Comparison of ENCODE assay signal across 9 mouse cellular contexts in genomic region chr10:17653325-17653724, GRCm38 (mm10).
A peak's percentile ranks its signal among the peaks of the same experiment; 100 is the strongest.
DNase-seq lines count a peak whose midpoint lies in the region; ATAC-seq and TF ChIP-seq lines count a peak whose summit lies in the region.
"Had no signal": no experiment of that assay in that cellular context is flagged by ENCODE, and none has a peak within 500 bp of the region (broad histone marks: within the 10 kb centered on the region; RNA-seq: fewer than 3 reads in every experiment).

No protein-coding gene starts in this region.

- 49% methylated on average over 6 of the region's 6 CpGs for WGBS in forebrain, embryonic 10.5 days
- WGBS in forebrain, postnatal 0 days, result 32% methylated on average over 6 of the region's 6 CpGs
- WGBS in neural tube, embryonic 11.5 days, result 24% methylated on average over 6 of the region's 6 CpGs
- 53% methylated on average over 6 of the region's 6 CpGs for WGBS in kidney, postnatal 0 days

- no peak for ATAC-seq in forebrain, postnatal 0 days
- peak; percentile 13; the same call in 1 of the 2 replicates for ATAC-seq in neural tube, embryonic 11.5 days (ENCODE audit: insufficient read depth, low FRiP score, low TSS enrichment)
- no peak for ATAC-seq in kidney, postnatal 0 days (replicated peaks; ENCODE audit: low FRiP score, low read depth)
- ATAC-seq in CD4-positive, CD25-positive, alpha-beta regulatory T cell, adult 4 months, result no peak

- peaks cover 6% of the 10 kb centered on the region for H3K27me3 ChIP-seq in forebrain, embryonic 10.5 days (ENCODE audit: poor library complexity, severe bottlenecking)
- H3K27me3 ChIP-seq in forebrain, postnatal 0 days (ENCODE audit: insufficient read depth, low read length), result no peaks in the 10 kb centered on the region
- H3K27me3 ChIP-seq in neural tube, embryonic 11.5 days (ENCODE audit: control insufficient read depth, insufficient read depth, low read length), result no peaks in the 10 kb centered on the region
- no peaks in the 10 kb centered on the region for H3K27me3 ChIP-seq in kidney, postnatal 0 days (ENCODE audit: insufficient read depth, low read length)
- H3K27me3 ChIP-seq: limb, embryonic 12.5 days had no signal

- DNase-seq in forebrain, embryonic 10.5 days (ENCODE audit: extremely low spot score, low spot score), result no peak
- DNase-seq in forebrain, postnatal 0 days, result no peak
- no peak for DNase-seq in neural tube, embryonic 11.5 days (ENCODE audit: low spot score)
- DNase-seq in neural tube, embryonic 10.5 days (ENCODE audit: extremely low spot score, low spot score), result no peak
- DNase-seq in kidney, postnatal 0 days (ENCODE audit: low spot score), result peak; percentile 19
- no peak for DNase-seq in left cerebral cortex, postnatal 4 days
- no peak for DNase-seq in retina, embryonic 14.5 days (ENCODE audit: low spot score)

- H3K4me2 ChIP-seq in forebrain, postnatal 0 days (ENCODE audit: low read depth), result no peak overlapping the region
- H3K4me2 ChIP-seq in neural tube, embryonic 11.5 days (ENCODE audit: low read depth), result no peak overlapping the region
- H3K4me2 ChIP-seq in kidney, postnatal 0 days (ENCODE audit: low read length), result no peak overlapping the region
- H3K4me2 ChIP-seq: limb, embryonic 12.5 days had no signal

- intact Hi-C loops in left cerebral cortex, postnatal 4 days (cut with DNase I), result no loop called here

- no peak overlapping the region for H3K4me3 ChIP-seq in forebrain, embryonic 10.5 days
- no peak overlapping the region for H3K4me3 ChIP-seq in forebrain, postnatal 0 days (ENCODE audit: low read depth, low read length)
- H3K4me3 ChIP-seq in neural tube, embryonic 11.5 days (ENCODE audit: low read depth, low read length), result no peak overlapping the region
- H3K4me3 ChIP-seq in kidney, postnatal 0 days (replicated peaks; ENCODE audit: low read depth, low read length), result no peak overlapping the region
- H3K4me3 ChIP-seq: limb, embryonic 12.5 days had no signal

- H3K36me3 ChIP-seq in forebrain, embryonic 10.5 days (replicated peaks), result no peaks in the 10 kb centered on the region
- H3K36me3 ChIP-seq in forebrain, postnatal 0 days (ENCODE audit: insufficient read depth), result no peaks in the 10 kb centered on the region
- H3K36me3 ChIP-seq in neural tube, embryonic 11.5 days (ENCODE audit: control insufficient read depth, insufficient read depth, low read length), result no peaks in the 10 kb centered on the region
- H3K36me3 ChIP-seq in kidney, postnatal 0 days (ENCODE audit: insufficient read depth, low read length), result no peaks in the 10 kb centered on the region
- H3K36me3 ChIP-seq: limb, embryonic 12.5 days had no signal

- H3K27ac ChIP-seq in forebrain, embryonic 10.5 days, result peak overlapping the region; percentile 12; the same call in 1 of the 2 replicates
- H3K27ac ChIP-seq in forebrain, postnatal 0 days (ENCODE audit: low read depth, low read length), result no peak overlapping the region
- H3K27ac ChIP-seq in neural tube, embryonic 11.5 days (ENCODE audit: low read depth, low read length), result no peak overlapping the region
- H3K27ac ChIP-seq in kidney, postnatal 0 days, result no peak overlapping the region
- H3K27ac ChIP-seq: limb, embryonic 12.5 days had no signal

- H3K4me1 ChIP-seq in forebrain, embryonic 10.5 days, result peaks cover 48% of the 10 kb centered on the region
- no peaks in the 10 kb centered on the region for H3K4me1 ChIP-seq in forebrain, postnatal 0 days (ENCODE audit: insufficient read depth)
- peaks cover 3% of the 10 kb centered on the region; the same call in 1 of the 2 replicates for H3K4me1 ChIP-seq in neural tube, embryonic 11.5 days (ENCODE audit: control insufficient read depth, insufficient read depth, low read length)
- H3K4me1 ChIP-seq in kidney, postnatal 0 days (replicated peaks; ENCODE audit: insufficient read depth, low read length), result peaks cover 15% of the 10 kb centered on the region; the same call in 1 of the 2 replicates

- H3K9me3 ChIP-seq in forebrain, embryonic 10.5 days, result no peaks in the 10 kb centered on the region
- H3K9me3 ChIP-seq in forebrain, postnatal 0 days (ENCODE audit: low read length), result no peaks in the 10 kb centered on the region
- no peaks in the 10 kb centered on the region for H3K9me3 ChIP-seq in neural tube, embryonic 11.5 days (ENCODE audit: control insufficient read depth, low read length)
- H3K9me3 ChIP-seq in kidney, postnatal 0 days (replicated peaks; ENCODE audit: low read length), result no peaks in the 10 kb centered on the region
- H3K9me3 ChIP-seq: limb, embryonic 12.5 days had no signal

- no peak for TF ChIP-seq CTCF in forebrain, postnatal 0 days (IDR thresholded peaks at IDR 0.05; ENCODE audit: low read depth)
- no peak for TF ChIP-seq CTCF in kidney, postnatal 0 days (IDR thresholded peaks at IDR 0.05; ENCODE audit: low read depth)

- H3K9ac ChIP-seq in forebrain, postnatal 0 days, result no peak overlapping the region
- no peak overlapping the region for H3K9ac ChIP-seq in neural tube, embryonic 11.5 days (ENCODE audit: low read length)
- no peak overlapping the region for H3K9ac ChIP-seq in kidney, postnatal 0 days (ENCODE audit: low read depth, low read length)
- H3K9ac ChIP-seq: limb, embryonic 12.5 days had no signal
